Mouse (Mus musculus) spleen, adult 2 months (tissue): ENCODE results near the gene Rhbdl3.

Experiments used
- CTCF ChIP-seq: fragments of 200-500 bp; IDR thresholded peaks from 2 replicates; pipeline ENCODE4 v1.5.1; 2011; ENCODE audit warnings: mild to moderate bottlenecking, inconsistent platforms; ENCODE audit not compliant: insufficient read depth, insufficient read length, insufficient replicate concordance; ENCODE audit errors: extremely low read depth
- POLR2A ChIP-seq: fragments of 200-500 bp; IDR thresholded peaks from 2 replicates; pipeline ENCODE4 v1.6.1; 2011; ENCODE audit warnings: low read depth, low read length, inconsistent platforms

DNA sequence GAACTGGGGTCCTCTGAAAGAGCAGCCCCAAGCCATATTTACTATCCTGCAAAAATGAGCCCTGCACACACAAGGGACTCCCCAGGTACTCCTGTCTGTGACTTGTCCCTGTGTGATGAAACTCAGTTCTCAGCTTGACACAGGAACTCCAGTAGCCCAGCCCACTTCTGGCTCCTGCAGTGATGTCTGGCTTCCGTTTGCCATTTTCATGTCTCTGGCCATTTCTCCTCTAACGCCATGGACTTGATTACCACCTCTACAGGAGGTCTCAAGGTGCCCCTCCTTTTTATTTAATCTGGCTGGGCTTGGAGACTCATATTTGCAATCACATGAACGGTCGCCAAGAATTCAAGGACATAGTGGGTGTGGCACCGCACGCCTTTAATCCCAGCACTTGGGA lies 23.9 kb downstream of the Rhbdl3 start:
- no peak for TF ChIP-seq CTCF
- TF ChIP-seq POLR2A = no peak
